Mouse (Mus musculus): Measurements from ENCODE around the gene Erp29. TPM values are rescaled to one million over a fixed set of nuclear protein-coding genes. Genes with fewer than 3 reads are reported as not detected.

Gene Erp29
- total RNA-seq, 2 experiments from 2014 or later = 50.3 to 141 TPM

DNA sequence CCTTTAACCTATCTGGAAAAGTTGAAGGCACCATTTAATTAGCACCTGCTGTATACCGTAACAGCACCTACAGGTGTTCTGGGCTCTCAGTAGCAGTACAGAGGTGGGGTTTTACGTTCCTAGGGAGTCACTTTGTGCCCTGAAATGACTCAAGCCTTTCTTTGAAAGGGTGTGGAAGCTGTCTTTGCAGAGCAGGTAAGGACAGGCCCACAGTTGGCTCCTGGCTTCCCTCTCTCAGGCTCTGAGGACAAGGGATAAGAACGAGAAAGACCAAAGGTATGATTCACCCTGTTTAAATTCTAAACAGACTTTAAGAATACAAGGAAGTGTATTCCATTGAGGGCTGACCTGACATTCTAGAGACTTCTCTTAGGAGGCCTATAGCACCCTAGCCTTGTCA is 58.9 kb downstream of the Erp29 start:
- no peak for ATAC-seq (replicated peaks; ENCODE audit: low FRiP score, poor library complexity, severe bottlenecking)

DNA sequence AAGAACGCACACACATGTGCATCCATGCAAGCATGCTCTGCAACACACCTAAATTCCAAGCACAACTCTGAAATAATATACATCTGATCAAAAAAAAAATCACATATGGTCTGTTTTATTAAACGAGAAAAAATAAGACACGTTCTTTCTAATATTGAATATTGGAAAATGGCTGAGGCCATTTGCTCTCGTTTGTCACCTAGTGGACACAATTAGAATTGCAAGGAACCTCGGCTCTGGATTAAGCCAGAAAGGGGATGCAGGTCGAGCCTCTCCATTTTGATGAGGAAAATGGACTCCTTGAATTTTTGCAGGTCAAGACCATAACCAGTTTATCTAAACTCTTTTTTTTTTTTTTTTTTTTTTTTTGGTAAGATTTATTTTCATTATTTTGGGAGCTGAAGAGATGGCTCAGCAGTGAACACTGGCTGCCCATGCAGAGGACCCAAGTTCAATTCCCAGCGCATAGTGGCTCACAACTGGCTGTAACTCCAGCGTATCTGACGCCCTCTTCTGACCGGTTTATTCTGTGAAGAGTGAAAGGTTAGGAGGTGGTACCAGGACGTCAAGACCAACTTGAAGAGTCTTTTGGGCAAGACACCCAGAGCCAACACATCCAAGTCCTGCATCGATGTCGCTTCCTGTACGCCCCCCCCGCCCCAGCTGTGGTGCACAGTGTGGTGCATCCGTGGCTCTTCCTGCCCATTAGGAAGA is 59.5 kb downstream of the Erp29 start:
- peak; percentile 66; the same call in 1 of the 2 replicates for ATAC-seq (replicated peaks; ENCODE audit: low FRiP score, poor library complexity, severe bottlenecking)

DNA sequence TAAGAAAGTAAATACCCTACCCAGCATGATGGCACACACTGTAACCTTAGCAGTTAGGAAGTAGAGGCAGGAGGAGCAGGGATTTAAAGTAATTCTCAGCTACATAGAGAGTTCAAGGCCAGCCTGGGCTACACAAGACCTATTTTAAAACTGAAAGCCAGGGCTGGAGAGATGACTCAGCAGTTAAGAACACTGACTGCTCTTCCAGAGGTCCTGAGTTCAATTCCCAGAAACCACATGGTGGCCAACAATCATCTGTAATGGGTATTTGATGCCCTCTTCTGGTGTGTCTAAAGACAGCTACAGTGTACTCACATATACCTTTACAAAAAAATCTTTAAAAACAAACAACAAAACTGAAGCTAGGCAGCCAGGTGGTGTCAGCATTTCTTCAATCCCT is 62.6 kb downstream of the Erp29 start:
- no peak for ATAC-seq (replicated peaks; ENCODE audit: low FRiP score, poor library complexity, severe bottlenecking)

DNA sequence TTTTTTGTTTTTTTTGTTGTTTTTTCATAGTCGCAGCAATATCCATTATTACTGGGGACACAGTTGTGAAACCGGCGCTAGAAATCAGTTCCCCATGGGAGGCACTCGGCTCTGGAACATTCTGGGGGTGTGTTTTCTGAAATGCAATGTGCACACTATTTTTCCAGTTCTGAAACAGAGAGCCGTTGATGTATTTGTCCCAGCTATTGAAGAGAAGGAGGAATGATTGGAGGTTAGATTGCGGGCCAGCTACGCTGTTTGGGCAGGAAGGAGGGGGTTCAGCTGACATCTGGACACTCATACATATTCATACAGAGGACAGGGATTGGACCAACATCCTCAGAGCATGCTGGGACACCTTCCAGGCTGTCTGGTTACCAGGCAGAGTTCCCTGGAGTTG is 63.2 kb downstream of the Erp29 start:
- no peak for ATAC-seq (replicated peaks; ENCODE audit: low FRiP score, poor library complexity, severe bottlenecking)

DNA sequence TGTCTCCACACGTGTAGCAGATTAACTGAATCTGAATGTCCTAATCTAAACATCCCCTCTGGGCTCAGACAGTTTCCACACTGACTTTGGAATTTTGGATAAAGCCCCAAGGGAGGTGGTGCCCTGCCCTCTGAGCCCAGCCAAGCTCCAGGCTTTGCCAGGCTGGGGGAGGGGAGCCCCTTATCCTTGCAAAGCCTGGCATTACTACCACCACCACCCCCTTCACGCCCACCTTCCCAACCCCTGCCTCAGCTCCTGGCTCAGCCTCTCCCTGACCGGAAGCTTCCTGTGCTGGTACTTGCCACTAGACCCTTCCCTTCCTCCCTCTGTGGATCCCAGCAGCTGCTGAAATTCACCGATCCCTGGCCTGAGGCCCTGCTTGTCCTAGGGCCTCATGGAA is 65.2 kb downstream of the Erp29 start:
- ATAC-seq (replicated peaks; ENCODE audit: low FRiP score, poor library complexity, severe bottlenecking) = no peak

DNA sequence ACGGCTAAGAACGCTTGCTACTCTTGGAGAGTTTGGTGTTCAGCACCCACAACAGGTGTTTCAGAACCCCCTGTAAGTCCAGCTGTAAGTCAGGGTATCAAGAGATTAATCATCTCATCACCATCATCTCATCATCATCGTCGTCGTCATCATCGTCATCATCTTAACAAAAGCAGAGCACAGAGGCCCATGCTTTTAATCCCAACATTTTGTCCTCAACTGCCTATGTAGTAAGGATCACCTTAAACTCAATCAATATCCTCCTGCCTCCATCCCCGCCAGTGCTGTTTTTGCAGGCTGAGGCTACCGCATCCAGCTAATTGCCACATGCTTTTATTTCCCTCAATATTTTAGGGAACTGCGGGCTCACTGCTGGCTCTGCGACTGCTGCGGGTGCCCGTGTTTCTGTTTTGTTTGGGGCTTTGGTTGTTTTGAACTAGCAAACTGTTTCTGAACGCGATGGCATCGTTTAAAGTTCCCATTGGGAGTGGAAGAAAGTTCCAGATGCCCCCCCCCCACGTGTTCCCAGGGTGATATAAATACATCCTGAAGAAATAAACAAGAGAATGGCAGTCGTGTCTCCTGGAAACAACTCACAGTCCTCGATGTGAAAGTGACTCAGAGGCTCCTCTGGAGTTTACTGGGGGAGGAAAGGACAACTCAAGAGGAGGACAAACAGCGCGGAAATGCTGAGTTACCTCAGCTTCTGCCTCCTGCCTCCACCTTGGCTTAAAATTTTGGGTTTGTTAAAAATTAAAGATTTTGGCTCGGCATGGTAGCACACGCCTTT is 66.0 kb downstream of the Erp29 start:
- ATAC-seq (replicated peaks; ENCODE audit: low FRiP score, poor library complexity, severe bottlenecking) = no peak

DNA sequence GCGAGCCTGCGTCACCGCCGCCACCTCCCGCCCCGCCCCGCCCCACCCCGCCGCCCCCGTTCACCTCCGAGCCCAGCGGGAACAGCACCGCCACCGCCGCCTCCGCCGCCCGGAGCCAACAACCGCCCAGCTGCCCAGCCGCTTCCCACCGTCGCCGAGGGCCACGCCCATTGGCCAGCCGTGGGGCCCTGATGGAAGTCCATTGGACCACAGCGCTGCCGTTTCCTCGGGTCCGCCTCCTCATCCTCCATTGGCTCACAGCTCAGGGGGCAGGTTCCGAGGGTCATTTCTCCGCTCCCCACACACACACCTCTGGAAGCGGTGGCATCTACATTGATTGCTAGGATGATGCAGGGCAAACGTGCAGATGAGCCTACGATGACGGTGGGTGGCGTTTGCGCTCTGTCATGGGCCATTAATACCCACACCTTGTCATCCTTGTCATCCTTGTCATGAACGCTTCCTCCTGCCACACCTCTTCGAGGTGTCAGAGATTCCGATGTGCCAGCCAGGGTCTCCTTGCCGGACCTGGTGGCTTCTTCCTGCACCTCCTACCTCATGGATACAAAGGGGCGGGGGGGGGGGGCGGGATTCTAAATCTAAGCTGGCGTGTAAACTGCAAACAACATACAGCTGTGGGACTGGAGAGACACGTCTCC is 66.7 kb downstream of the Erp29 start, which contains the start of gene Trafd1:
Gene Trafd1, minus strand, starts transcription at position 172 of the 659 bp plus-strand sequence.
- ATAC-seq (replicated peaks; ENCODE audit: low FRiP score, poor library complexity, severe bottlenecking) = peak; percentile 94

DNA sequence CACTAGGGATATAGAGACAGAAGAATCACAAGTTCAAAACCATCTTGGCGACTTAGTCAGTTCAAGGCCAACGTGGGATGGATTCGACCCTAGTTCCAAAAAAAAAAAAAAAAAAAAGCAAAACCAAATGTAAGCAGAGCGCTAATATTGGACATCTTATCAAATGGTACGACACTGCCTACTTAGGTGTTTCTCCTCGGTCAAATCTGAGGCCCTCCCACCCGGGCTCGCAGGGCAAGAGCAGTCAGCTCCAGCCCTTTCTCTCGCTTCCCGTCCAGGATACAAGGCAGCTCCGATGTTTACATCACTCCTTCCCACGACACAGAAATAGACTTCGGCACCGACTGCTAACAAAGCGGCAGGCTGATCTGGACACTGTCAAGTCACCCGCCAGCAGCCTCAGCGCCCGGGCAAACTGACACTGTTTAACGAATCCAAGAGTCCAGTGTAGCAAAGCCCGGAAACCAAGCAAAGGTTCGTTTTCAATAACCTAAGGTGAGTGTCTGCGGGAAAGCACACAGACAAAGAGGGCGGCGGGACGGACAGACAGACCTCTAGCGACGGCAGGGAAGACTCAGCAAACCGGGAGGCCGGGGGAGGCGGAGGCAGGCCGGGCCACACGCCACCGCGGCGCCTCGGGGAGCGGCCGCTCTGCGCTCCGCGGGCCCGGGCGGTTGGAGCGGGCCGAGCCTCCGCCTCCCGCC is 67.4 kb downstream of the Erp29 start:
- ATAC-seq (replicated peaks; ENCODE audit: low FRiP score, poor library complexity, severe bottlenecking) = peak; percentile 77

DNA sequence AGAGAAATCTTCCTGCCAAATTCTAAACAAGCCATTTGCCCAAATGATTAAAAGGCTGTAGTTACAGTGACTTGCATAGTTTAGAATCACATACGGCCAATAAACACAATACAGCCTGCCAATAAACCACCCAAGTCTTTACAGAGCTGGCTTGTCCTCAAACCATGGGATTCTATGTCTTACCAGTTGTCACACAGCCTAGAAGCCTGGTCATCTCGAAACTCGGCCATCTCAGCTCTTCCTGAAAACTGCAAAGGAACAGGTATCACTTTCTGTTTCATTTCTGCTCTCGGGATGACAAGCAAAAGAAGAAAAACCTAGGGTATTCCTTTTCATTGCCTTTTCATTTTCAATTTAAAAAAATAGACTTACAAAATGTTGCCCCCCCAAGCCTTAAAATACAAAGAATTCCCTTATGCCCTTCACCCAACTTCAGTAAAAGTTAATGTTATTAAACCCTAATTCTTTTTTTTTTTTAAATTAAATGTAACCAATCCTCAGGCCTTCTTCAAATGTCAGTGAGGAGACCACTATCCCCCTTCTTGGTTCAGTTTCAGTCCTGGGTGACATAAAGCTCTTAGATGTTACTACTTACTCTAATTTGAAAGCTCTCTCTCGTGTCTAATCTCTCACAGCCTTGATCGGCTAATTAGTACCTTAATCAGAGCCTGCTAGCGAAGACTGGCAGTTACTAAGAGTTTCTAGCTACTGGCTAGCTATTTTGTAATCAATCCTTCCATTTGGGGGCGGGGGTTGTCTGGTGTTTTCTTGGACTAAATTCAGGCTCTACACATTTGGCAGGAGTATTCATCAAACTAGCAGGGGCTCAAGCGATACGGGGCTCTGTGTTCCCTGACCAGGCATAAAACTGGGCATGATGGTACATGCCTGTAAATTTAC is 68.2 kb downstream of the Erp29 start:
- ATAC-seq (replicated peaks; ENCODE audit: low FRiP score, poor library complexity, severe bottlenecking) = no peak

DNA sequence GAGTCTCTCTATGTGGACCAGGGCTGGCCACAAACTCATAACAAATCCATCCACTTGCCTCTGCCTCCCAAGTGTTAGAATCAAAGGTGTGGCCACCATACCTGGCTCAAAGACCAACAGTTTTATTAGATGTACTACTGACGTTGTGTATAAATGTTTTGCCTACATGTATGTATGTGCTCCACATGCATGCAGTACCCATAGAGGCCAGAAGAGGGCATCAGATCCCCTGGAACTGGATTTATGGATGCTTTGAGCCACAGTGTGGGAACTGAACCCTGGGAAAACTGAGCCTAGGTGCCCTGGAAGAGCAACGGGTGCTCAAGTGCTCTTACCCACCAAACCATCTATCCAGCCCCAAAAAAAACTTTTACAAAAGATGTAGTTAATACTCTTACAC is 71.6 kb downstream of the Erp29 start:
- no peak for ATAC-seq (replicated peaks; ENCODE audit: low FRiP score, poor library complexity, severe bottlenecking)

DNA sequence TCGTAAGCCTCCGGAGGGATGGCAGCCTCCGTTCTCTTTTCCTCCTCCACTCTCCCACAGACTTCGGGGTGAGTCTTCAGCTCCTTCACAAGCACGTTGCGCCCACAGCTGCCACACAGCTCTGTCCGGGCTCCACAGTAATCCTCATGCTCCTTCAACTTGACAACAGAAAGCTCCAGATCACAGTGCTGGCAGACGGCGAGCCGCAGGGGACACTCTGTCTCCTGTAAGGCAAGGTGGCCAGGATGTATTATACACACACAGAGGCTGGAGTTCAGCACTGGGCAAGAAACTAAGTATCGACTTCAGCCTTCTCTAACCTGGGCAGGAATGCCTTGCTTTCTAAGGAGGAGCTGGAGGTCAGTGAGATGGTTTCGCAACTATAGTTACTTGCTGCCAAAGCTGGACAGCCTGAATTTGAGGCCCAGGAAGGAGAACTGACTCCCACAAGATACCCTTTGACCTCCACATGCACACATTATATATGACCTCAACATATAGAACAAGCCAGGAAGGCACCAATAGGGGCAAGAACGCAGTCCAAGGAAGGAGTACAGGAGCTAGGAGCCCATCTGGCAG is 73.5 kb downstream of the Erp29 start:
- no peak for ATAC-seq (replicated peaks; ENCODE audit: low FRiP score, poor library complexity, severe bottlenecking)

Other genes with a start within 250 kb of the Erp29 start
- gene Rpl6, start 248.0 kb downstream of the Erp29 start, total RNA-seq (2015; ENCODE audit: low replicate concordance) = 759 and 847 TPM in 2 replicates
- 373 and 474 TPM in 2 replicates for gene Rpl6, start 248.0 kb downstream of the Erp29 start, total RNA-seq (2017; ENCODE audit: low replicate concordance)
- gene Hectd4, start 232.3 kb downstream of the Erp29 start, total RNA-seq (2015; ENCODE audit: low replicate concordance) = 214 and 233 TPM in 2 replicates
- 286 and 356 TPM in 2 replicates for gene Hectd4, start 232.3 kb downstream of the Erp29 start, total RNA-seq (2017; ENCODE audit: low replicate concordance)
- gene Trafd1, start 66.9 kb downstream of the Erp29 start, total RNA-seq (2015; ENCODE audit: low replicate concordance) = 23.1 and 29.3 TPM in 2 replicates
- gene Trafd1, start 66.9 kb downstream of the Erp29 start, total RNA-seq (2017; ENCODE audit: low replicate concordance) = 11.1 and 21.4 TPM in 2 replicates
- gene Naa25, start 54.6 kb downstream of the Erp29 start, total RNA-seq (2015; ENCODE audit: low replicate concordance) = 5.9 and 6.5 TPM in 2 replicates
- gene Naa25, start 54.6 kb downstream of the Erp29 start, total RNA-seq (2017; ENCODE audit: low replicate concordance) = 3.9 and 9.2 TPM in 2 replicates
- not detected in 2 replicates for gene Tmem116, start 613 bp downstream of the Erp29 start, total RNA-seq (2015; ENCODE audit: low replicate concordance)
- 0.26 TPM in 1 of 2 replicates, not detected in the other for gene Tmem116, start 613 bp downstream of the Erp29 start, total RNA-seq (2017; ENCODE audit: low replicate concordance)
- not detected in 2 replicates for gene Adam1b, start 50.9 kb upstream of the Erp29 start, total RNA-seq (2015; ENCODE audit: low replicate concordance)
- gene Adam1b, start 50.9 kb upstream of the Erp29 start, total RNA-seq (2017; ENCODE audit: low replicate concordance) = not detected in 2 replicates
- gene Adam1a, start 93.0 kb upstream of the Erp29 start, total RNA-seq (2015; ENCODE audit: low replicate concordance) = 2.9 and 3.2 TPM in 2 replicates
- gene Adam1a, start 93.0 kb upstream of the Erp29 start, total RNA-seq (2017; ENCODE audit: low replicate concordance) = 2.2 and 3.7 TPM in 2 replicates
- gene Gm42878, start 93.0 kb upstream of the Erp29 start, total RNA-seq (2015; ENCODE audit: low replicate concordance) = not detected in 2 replicates
- gene Gm42878, start 93.0 kb upstream of the Erp29 start, total RNA-seq (2017; ENCODE audit: low replicate concordance) = 0.08 TPM in 1 of 2 replicates, not detected in the other
- 117 and 163 TPM in 2 replicates for gene Mapkapk5, start 93.4 kb upstream of the Erp29 start, total RNA-seq (2015; ENCODE audit: low replicate concordance)
- gene Mapkapk5, start 93.4 kb upstream of the Erp29 start, total RNA-seq (2017; ENCODE audit: low replicate concordance) = 88.9 and 113 TPM in 2 replicates
- 38.6 and 47.4 TPM in 2 replicates for gene Aldh2, start 141.3 kb upstream of the Erp29 start, total RNA-seq (2015; ENCODE audit: low replicate concordance)
- 45.1 and 49.1 TPM in 2 replicates for gene Aldh2, start 141.3 kb upstream of the Erp29 start, total RNA-seq (2017; ENCODE audit: low replicate concordance)
- 0.42 and 4.0 TPM in 2 replicates for gene Acad12, start 166.4 kb upstream of the Erp29 start, total RNA-seq (2015; ENCODE audit: low replicate concordance)
- gene Acad12, start 166.4 kb upstream of the Erp29 start, total RNA-seq (2017; ENCODE audit: low replicate concordance) = 0.23 and 0.26 TPM in 2 replicates
- gene Acad10, start 208.0 kb upstream of the Erp29 start, total RNA-seq (2015; ENCODE audit: low replicate concordance) = not detected in 2 replicates
- 0.26 and 2.1 TPM in 2 replicates for gene Acad10, start 208.0 kb upstream of the Erp29 start, total RNA-seq (2017; ENCODE audit: low replicate concordance)
- gene Brap, start 208.1 kb upstream of the Erp29 start, total RNA-seq (2015; ENCODE audit: low replicate concordance) = 24.7 and 26.3 TPM in 2 replicates
- gene Brap, start 208.1 kb upstream of the Erp29 start, total RNA-seq (2017; ENCODE audit: low replicate concordance) = 35.5 and 64.2 TPM in 2 replicates

Measured in erythroid progenitor cell, adult 5-6 weeks (primary cell).